Comparison of ENCODE assay signal across 24 mouse cellular contexts in genomic region chr5:64146384-64147005, GRCm38 (mm10). TPM values are rescaled to one million over a fixed set of nuclear protein-coding genes. Genes with fewer than 3 reads are reported as not detected.
DNase-seq lines count a peak whose midpoint lies in the region; ATAC-seq and TF ChIP-seq lines count a peak whose summit lies in the region.
"Had no signal": no experiment of that assay in that cellular context is flagged by ENCODE, and none has a peak within 500 bp of the region (broad histone marks: within the 10 kb centered on the region; RNA-seq: fewer than 3 reads in every experiment).

No protein-coding gene starts in this region.

- no peaks in the 10 kb centered on the region for H3K36me3 ChIP-seq in heart, embryonic 10.5 days
- no peaks in the 10 kb centered on the region for H3K36me3 ChIP-seq in heart, adult 2 months (ENCODE audit: control insufficient read depth, insufficient read depth, low read length)
- H3K36me3 ChIP-seq in limb, embryonic 15.5 days: no peaks in the 10 kb centered on the region
- no peaks in the 10 kb centered on the region for H3K36me3 ChIP-seq in limb, embryonic 10.5 days
- H3K36me3 ChIP-seq in embryonic facial prominence, embryonic 15.5 days: no peaks in the 10 kb centered on the region
- no peaks in the 10 kb centered on the region for H3K36me3 ChIP-seq in forebrain, embryonic 15.5 days
- H3K36me3 ChIP-seq: heart, embryonic 15.5 days; hindbrain, embryonic 10.5 days; lung, embryonic 15.5 days; midbrain, embryonic 12.5 days; stomach, embryonic 15.5 days had no signal

- peaks cover 16% of the 10 kb centered on the region for H3K4me1 ChIP-seq in heart, embryonic 10.5 days
- no peaks in the 10 kb centered on the region for H3K4me1 ChIP-seq in heart, adult 2 months (ENCODE audit: control insufficient read depth, insufficient read depth, low read length)
- peaks cover 5% of the 10 kb centered on the region; the same call in 1 of the 2 replicates for H3K4me1 ChIP-seq in limb, embryonic 15.5 days
- peaks cover 13% of the 10 kb centered on the region for H3K4me1 ChIP-seq in limb, embryonic 10.5 days
- H3K4me1 ChIP-seq in embryonic facial prominence, embryonic 15.5 days: 0 out of 2 replicates have a peak, but pooled peaks cover 3% of the 10 kb centered on the region
- no peaks in the 10 kb centered on the region for H3K4me1 ChIP-seq in forebrain, embryonic 15.5 days
- H3K4me1 ChIP-seq: forebrain, embryonic 13.5 days; midbrain, embryonic 12.5 days had no signal

- no peak overlapping the region for H3K4me3 ChIP-seq in heart, embryonic 10.5 days
- no peak overlapping the region for H3K4me3 ChIP-seq in heart, adult 2 months
- H3K4me3 ChIP-seq in limb, embryonic 15.5 days: no peak overlapping the region
- H3K4me3 ChIP-seq in limb, embryonic 10.5 days: no peak overlapping the region
- no peak overlapping the region for H3K4me3 ChIP-seq in embryonic facial prominence, embryonic 15.5 days (replicated peaks)
- H3K4me3 ChIP-seq in forebrain, embryonic 15.5 days: no peak overlapping the region
- H3K4me3 ChIP-seq: erythroblast, embryonic 14.5 days; forebrain, embryonic 13.5 days; gastrocnemius, adult 2 months; heart, embryonic 15.5 days; hindbrain, embryonic 10.5 days; lung, embryonic 15.5 days; midbrain, embryonic 12.5 days; stomach, embryonic 15.5 days had no signal

- H3K9me3 ChIP-seq in heart, embryonic 10.5 days: no peaks in the 10 kb centered on the region
- H3K9me3 ChIP-seq in limb, embryonic 15.5 days: no peaks in the 10 kb centered on the region
- H3K9me3 ChIP-seq in limb, embryonic 10.5 days (replicated peaks): no peaks in the 10 kb centered on the region
- H3K9me3 ChIP-seq in embryonic facial prominence, embryonic 15.5 days (replicated peaks): no peaks in the 10 kb centered on the region
- no peaks in the 10 kb centered on the region for H3K9me3 ChIP-seq in forebrain, embryonic 15.5 days
- H3K9me3 ChIP-seq: forebrain, embryonic 13.5 days; heart, embryonic 15.5 days; hindbrain, embryonic 10.5 days; lung, embryonic 15.5 days; midbrain, embryonic 12.5 days; stomach, embryonic 15.5 days had no signal

- H3K79me2 ChIP-seq in heart, adult 2 months (replicated peaks; ENCODE audit: control insufficient read depth, insufficient read depth, low read length): no peaks in the 10 kb centered on the region

- 0 out of 2 replicates have a peak overlapping the region, but pooled peaks have one; percentile 1 for H3K27ac ChIP-seq in heart, embryonic 10.5 days
- no peak overlapping the region for H3K27ac ChIP-seq in heart, adult 2 months
- H3K27ac ChIP-seq in limb, embryonic 15.5 days: peak overlapping the region; percentile 11; the same call in 1 of the 2 replicates
- H3K27ac ChIP-seq in limb, embryonic 10.5 days: no peak overlapping the region
- no peak overlapping the region for H3K27ac ChIP-seq in embryonic facial prominence, embryonic 15.5 days (replicated peaks)
- H3K27ac ChIP-seq in forebrain, embryonic 15.5 days (replicated peaks): no peak overlapping the region
- H3K27ac ChIP-seq: forebrain, embryonic 13.5 days; gastrocnemius, adult 2 months; heart, embryonic 15.5 days; hindbrain, embryonic 10.5 days; liver, embryonic 14.5 days; lung, embryonic 15.5 days; midbrain, embryonic 12.5 days; stomach, embryonic 15.5 days had no signal

- no peak overlapping the region for H3K9ac ChIP-seq in heart, adult 2 months (ENCODE audit: low read depth, low read length)
- H3K9ac ChIP-seq in limb, embryonic 15.5 days: no peak overlapping the region
- H3K9ac ChIP-seq in embryonic facial prominence, embryonic 15.5 days: no peak overlapping the region
- no peak overlapping the region for H3K9ac ChIP-seq in forebrain, embryonic 15.5 days (replicated peaks)
- H3K9ac ChIP-seq: forebrain, embryonic 13.5 days; heart, embryonic 15.5 days; liver, embryonic 14.5 days; lung, embryonic 15.5 days; midbrain, embryonic 12.5 days; stomach, embryonic 15.5 days had no signal

- no peak for ATAC-seq in limb, embryonic 15.5 days (ENCODE audit: insufficient number of reproducible peaks, low FRiP score, low TSS enrichment, low read depth)
- peak; percentile 24; the same call in 1 of the 2 replicates for ATAC-seq in embryonic facial prominence, embryonic 15.5 days (ENCODE audit: insufficient number of reproducible peaks, low FRiP score, low TSS enrichment, low read depth)
- ATAC-seq in forebrain, embryonic 15.5 days (replicated peaks): no peak
- ATAC-seq: forebrain, embryonic 13.5 days; hindbrain, embryonic 16.5 days; intestine, embryonic 16.5 days had no signal

- no peak for TF ChIP-seq CTCF in heart, adult 2 months (IDR thresholded peaks at IDR 0.05)

- TF ChIP-seq POLR2A in heart, adult 2 months (IDR thresholded peaks at IDR 0.05; ENCODE audit: insufficient read depth, low read depth, low read length): no peak

- intact Hi-C loops in heart, adult 2 months (cut with DNase I): no loop called here

- WGBS in heart, embryonic 10.5 days: 56% methylated on average over 10 of the region's 10 CpGs
- 55% methylated on average over 10 of the region's 10 CpGs for WGBS in heart, adult 2 months
- WGBS in limb, embryonic 15.5 days: 59% methylated on average over 10 of the region's 10 CpGs
- 78% methylated on average over 10 of the region's 10 CpGs for WGBS in limb, embryonic 10.5 days
- 53% methylated on average over 10 of the region's 10 CpGs for WGBS in embryonic facial prominence, embryonic 15.5 days
- WGBS in forebrain, embryonic 15.5 days: 76% methylated on average over 10 of the region's 10 CpGs

- H3K4me2 ChIP-seq in limb, embryonic 15.5 days: no peak overlapping the region
- no peak overlapping the region for H3K4me2 ChIP-seq in embryonic facial prominence, embryonic 15.5 days (replicated peaks)
- no peak overlapping the region for H3K4me2 ChIP-seq in forebrain, embryonic 15.5 days (replicated peaks)
- H3K4me2 ChIP-seq: forebrain, embryonic 13.5 days; heart, embryonic 15.5 days; lung, embryonic 15.5 days; midbrain, embryonic 12.5 days; stomach, embryonic 15.5 days had no signal

- DNase-seq in heart, embryonic 10.5 days (ENCODE audit: low spot score): no peak
- DNase-seq in heart, adult 2 months: no peak
- no peak for DNase-seq in limb, embryonic 10.5 days (ENCODE audit: low spot score)
- peak; percentile 92 for DNase-seq in 3T3-L1 (ENCODE audit: low read depth, low spot score)
- no peak for DNase-seq in adrenal gland, postnatal 10 days
- DNase-seq: adrenal gland, adult 2 months; cerebellum, adult 11-12 months; gastrocnemius, adult 2 months; kidney, postnatal 36 days; layer of hippocampus, adult 9-11 months; thymus, adult 2 months had no signal

- no peak for TF ChIP-seq EP300 in heart, adult 2 months (IDR thresholded peaks at IDR 0.05; ENCODE audit: insufficient read depth, low read depth, low read length)

- 0 out of 2 replicates have a peak, but pooled peaks cover 9% of the 10 kb centered on the region for H3K27me3 ChIP-seq in heart, embryonic 10.5 days (ENCODE audit: insufficient read depth, poor library complexity, severe bottlenecking)
- no peaks in the 10 kb centered on the region for H3K27me3 ChIP-seq in heart, adult 2 months (ENCODE audit: control insufficient read depth, insufficient read depth, low read length)
- no peaks in the 10 kb centered on the region for H3K27me3 ChIP-seq in limb, embryonic 15.5 days
- peaks cover 13% of the 10 kb centered on the region; the same call in 1 of the 2 replicates for H3K27me3 ChIP-seq in limb, embryonic 10.5 days (ENCODE audit: low read depth, poor library complexity, severe bottlenecking)
- H3K27me3 ChIP-seq in embryonic facial prominence, embryonic 15.5 days: no peaks in the 10 kb centered on the region
- H3K27me3 ChIP-seq in forebrain, embryonic 15.5 days: no peaks in the 10 kb centered on the region
- H3K27me3 ChIP-seq: lung, embryonic 15.5 days; stomach, embryonic 15.5 days had no signal

RNA-seq across cellular contexts. Expression of gene Tbc1d1, which starts 9.6 kb away (rescaled TPM):
- polyA plus RNA-seq in heart, embryonic 10.5 days (2016; fragmentation: Nextera tagmentation; extraction: Ambion mirVana): 38.3 and 44.2 TPM in 2 replicates
- 10 to 100 TPM; 13.2 to 13.6 TPM for total RNA-seq in heart, adult 2 months (2021)
- polyA plus RNA-seq in heart, adult 2 months (2012; rRNA removed): 22.1 and 28.6 TPM in 2 replicates
- polyA plus RNA-seq in limb, embryonic 15.5 days (2015; fragmentation: Nextera tagmentation; extraction: Ambion mirVana): 16.4 and 18.4 TPM in 2 replicates
- polyA plus RNA-seq in limb, embryonic 10.5 days (2016; fragmentation: Nextera tagmentation; extraction: Ambion mirVana): 31.8 and 35.0 TPM in 2 replicates
- 17.5 and 18.1 TPM in 2 replicates for polyA plus RNA-seq in embryonic facial prominence, embryonic 15.5 days (2015; fragmentation: Nextera tagmentation; extraction: Ambion mirVana)
- polyA plus RNA-seq in forebrain, embryonic 15.5 days (2015; fragmentation: Nextera tagmentation; extraction: Ambion mirVana): 12.2 and 12.3 TPM in 2 replicates
- total RNA-seq in adrenal gland, postnatal 10 days (2021): 10 to 100 TPM; 15.8 to 16.7 TPM

RNA-seq across cellular contexts. Expression of gene Pgm2, which starts 53.7 kb away (rescaled TPM):
- 21.1 and 27.8 TPM in 2 replicates for polyA plus RNA-seq in heart, embryonic 10.5 days (2016; fragmentation: Nextera tagmentation; extraction: Ambion mirVana)
- 1 to 10 TPM; 5.4 to 6.4 TPM for total RNA-seq in heart, adult 2 months (2021)
- 3.4 and 5.6 TPM in 2 replicates for polyA plus RNA-seq in heart, adult 2 months (2012; rRNA removed)
- polyA plus RNA-seq in limb, embryonic 15.5 days (2015; fragmentation: Nextera tagmentation; extraction: Ambion mirVana): 29.5 and 31.5 TPM in 2 replicates
- 22.5 and 26.8 TPM in 2 replicates for polyA plus RNA-seq in limb, embryonic 10.5 days (2016; fragmentation: Nextera tagmentation; extraction: Ambion mirVana)
- 30.7 and 31.6 TPM in 2 replicates for polyA plus RNA-seq in embryonic facial prominence, embryonic 15.5 days (2015; fragmentation: Nextera tagmentation; extraction: Ambion mirVana)
- 27.7 and 28.4 TPM in 2 replicates for polyA plus RNA-seq in forebrain, embryonic 15.5 days (2015; fragmentation: Nextera tagmentation; extraction: Ambion mirVana)
- 10 to 100 TPM; 19.9 to 20.7 TPM for total RNA-seq in adrenal gland, postnatal 10 days (2021)

Comparison
In these comparisons a context has a peak if more than half of its experiments do, and no peak if none do; other contexts are left out.
1. H3K27ac ChIP-seq: peak in heart, embryonic 10.5 days (single experiment) and limb, embryonic 15.5 days (single experiment); none in heart, adult 2 months (single experiment), limb, embryonic 10.5 days (single experiment), embryonic facial prominence, embryonic 15.5 days (single experiment) and forebrain, embryonic 15.5 days (single experiment).